Mouse (Mus musculus): ENCODE measurements around the gene Scaf4. TPM values are rescaled to one million over a fixed set of nuclear protein-coding genes. Genes with fewer than 3 reads are reported as not detected.

The Scaf4 gene
- polyA plus RNA-seq, 1 experiment, result 14.1 TPM

DNA sequence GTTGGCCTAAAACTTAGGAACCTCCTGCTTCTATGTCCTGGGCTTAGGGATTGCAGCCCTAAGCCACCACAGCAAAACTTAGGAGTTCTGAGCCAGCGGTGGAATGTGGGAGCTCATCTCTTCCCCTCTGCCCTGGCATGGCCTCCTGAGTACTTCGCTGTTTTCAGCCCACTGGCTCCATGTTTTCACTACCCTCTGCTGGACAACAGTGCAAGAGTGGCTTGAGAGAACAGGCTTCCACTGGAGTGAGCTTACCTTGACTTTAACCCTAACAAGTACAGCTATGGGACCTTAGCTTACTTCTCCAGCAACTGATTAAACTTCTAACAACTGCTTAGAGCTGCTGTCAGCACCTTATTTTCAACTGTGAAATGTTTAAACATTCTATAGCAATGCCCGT lies 49.1 kb downstream of the Scaf4 start:
- H3K4me2 ChIP-seq (ENCODE audit: low read depth), result no peak overlapping the region
- TF ChIP-seq TCF3 (IDR thresholded peaks at IDR 0.05; ENCODE audit: insufficient read length, low read depth), result no peak
- TF ChIP-seq POLR2AphosphoS2 (IDR thresholded peaks at IDR 0.05; ENCODE audit: insufficient read length, low read depth), result peak; percentile 12
- H3K36me3 ChIP-seq (ENCODE audit: control insufficient read depth, insufficient read depth), result peaks cover 13% of the 10 kb centered on the region
- no peak overlapping the region for H3K4me3 ChIP-seq
- H3K79me2 ChIP-seq (ENCODE audit: control insufficient read depth, insufficient read depth), result no peaks in the 10 kb centered on the region
- H3ac ChIP-seq (ENCODE audit: control insufficient read depth, insufficient read length), result no peak overlapping the region
- H3K27me3 ChIP-seq (ENCODE audit: control insufficient read depth, insufficient read depth, insufficient read length), result no peaks in the 10 kb centered on the region

DNA sequence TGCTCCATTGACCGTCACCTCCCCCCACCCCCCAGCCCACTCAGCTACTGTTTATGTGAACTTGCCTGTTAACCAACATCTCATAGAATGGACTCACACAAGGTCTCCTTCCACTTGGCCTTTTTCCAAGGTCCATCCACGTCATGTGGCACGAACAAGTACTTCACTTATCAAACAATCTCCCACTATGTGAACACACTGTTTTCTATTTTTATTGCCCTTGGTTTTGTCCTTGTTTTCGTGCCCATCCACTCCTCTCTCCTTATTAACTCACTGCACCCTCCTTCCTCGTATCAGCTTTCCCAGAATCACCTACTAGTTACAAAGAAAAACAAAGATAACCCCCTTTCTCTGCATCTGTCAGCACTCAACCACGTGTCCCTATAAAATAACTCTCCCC lies 49.7 kb downstream of the Scaf4 start:
- TF ChIP-seq MYOG (IDR thresholded peaks at IDR 0.05; ENCODE audit: control insufficient read depth in 1 of 3, insufficient read depth in 1 of 3, insufficient read length in 2 of 3, low read depth in 2 of 3) (no peak), MAX (IDR thresholded peaks at IDR 0.05; ENCODE audit: low read depth) (no peak), USF1 (IDR thresholded peaks at IDR 0.05; ENCODE audit: low read depth) (no peak), POLR2A (IDR thresholded peaks at IDR 0.05; ENCODE audit: insufficient read length, low read depth) (no peak), TCF3 (IDR thresholded peaks at IDR 0.05; ENCODE audit: insufficient read length, low read depth) (no peak), POLR2AphosphoS2 (IDR thresholded peaks at IDR 0.05; ENCODE audit: insufficient read length, low read depth) (no peak), MYOD1 (IDR thresholded peaks at IDR 0.05; ENCODE audit: control insufficient read depth in 1 of 3, insufficient read length in 2 of 3, low read depth in 2 of 3) (no peak), CEBPB (IDR thresholded peaks at IDR 0.05; ENCODE audit: insufficient read depth, poor library complexity, severe bottlenecking) (no peak), E2F4 (IDR thresholded peaks at IDR 0.05; ENCODE audit: insufficient read depth) (no peak), TCF12 (IDR thresholded peaks at IDR 0.05; ENCODE audit: insufficient read depth, poor library complexity, severe bottlenecking) (no peak), REST (IDR thresholded peaks at IDR 0.05; ENCODE audit: insufficient read depth, insufficient read length) (no peak), SRF (IDR thresholded peaks at IDR 0.05; ENCODE audit: control insufficient read depth, insufficient read length, low read depth) (no peak)
- Histone ChIP-seq H3K36me3 (ENCODE audit: control insufficient read depth, insufficient read depth) (peaks cover 13% of the 10 kb centered on the region), H3K4me2 (ENCODE audit: low read depth) (no peak overlapping the region), H3ac (ENCODE audit: control insufficient read depth, insufficient read length) (no peak overlapping the region), H3K79me2 (ENCODE audit: control insufficient read depth, insufficient read depth) (no peaks in the 10 kb centered on the region), H3K27me3 (ENCODE audit: control insufficient read depth, insufficient read depth, insufficient read length) (no peaks in the 10 kb centered on the region), H3K4me3 (no peak overlapping the region)

DNA sequence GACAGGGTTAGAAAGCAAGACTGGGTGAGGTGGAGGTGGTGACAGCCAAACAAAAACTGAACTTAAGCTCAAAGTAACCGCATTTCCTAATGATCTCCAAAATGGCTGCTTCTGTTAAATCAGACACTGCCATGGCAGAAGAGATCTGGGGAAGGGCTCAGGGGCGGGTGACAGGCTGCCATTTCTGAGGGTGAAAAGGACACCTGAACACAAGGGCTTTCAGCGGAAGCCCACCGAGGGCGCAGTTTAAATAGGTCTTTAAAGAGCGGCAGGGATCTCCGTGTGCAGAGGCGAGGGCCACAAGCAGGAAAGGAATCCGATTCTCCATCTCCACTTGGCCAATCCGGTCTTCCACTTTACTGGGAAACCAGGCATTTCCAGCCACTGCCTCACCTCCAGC lies 50.6 kb downstream of the Scaf4 start:
- H3K4me2 ChIP-seq (ENCODE audit: low read depth), result no peak overlapping the region
- H3K79me2 ChIP-seq (ENCODE audit: control insufficient read depth, insufficient read depth), result no peaks in the 10 kb centered on the region
- H3K4me3 ChIP-seq, result no peak overlapping the region
- no peak overlapping the region for H3ac ChIP-seq (ENCODE audit: control insufficient read depth, insufficient read length)
- H3K27me3 ChIP-seq (ENCODE audit: control insufficient read depth, insufficient read depth, insufficient read length), result no peaks in the 10 kb centered on the region
- H3K36me3 ChIP-seq (ENCODE audit: control insufficient read depth, insufficient read depth), result peaks cover 8% of the 10 kb centered on the region
- TF ChIP-seq MAX (IDR thresholded peaks at IDR 0.05; ENCODE audit: low read depth) (no peak), MYOG (IDR thresholded peaks at IDR 0.05; ENCODE audit: control insufficient read depth in 1 of 3, insufficient read depth in 1 of 3, insufficient read length in 2 of 3, low read depth in 2 of 3) (no peak), CEBPB (IDR thresholded peaks at IDR 0.05; ENCODE audit: insufficient read depth, poor library complexity, severe bottlenecking) (no peak), POLR2A (IDR thresholded peaks at IDR 0.05; ENCODE audit: insufficient read length, low read depth) (no peak), USF1 (IDR thresholded peaks at IDR 0.05; ENCODE audit: low read depth) (no peak), TCF12 (IDR thresholded peaks at IDR 0.05; ENCODE audit: insufficient read depth, poor library complexity, severe bottlenecking) (no peak), SRF (IDR thresholded peaks at IDR 0.05; ENCODE audit: control insufficient read depth, insufficient read length, low read depth) (no peak), MYOD1 (IDR thresholded peaks at IDR 0.05; ENCODE audit: control insufficient read depth in 1 of 3, insufficient read length in 2 of 3, low read depth in 2 of 3) (no peak), REST (IDR thresholded peaks at IDR 0.05; ENCODE audit: insufficient read depth, insufficient read length) (no peak), TCF3 (IDR thresholded peaks at IDR 0.05; ENCODE audit: insufficient read length, low read depth) (no peak), POLR2AphosphoS2 (IDR thresholded peaks at IDR 0.05; ENCODE audit: insufficient read length, low read depth) (no peak), E2F4 (IDR thresholded peaks at IDR 0.05; ENCODE audit: insufficient read depth) (no peak)

DNA sequence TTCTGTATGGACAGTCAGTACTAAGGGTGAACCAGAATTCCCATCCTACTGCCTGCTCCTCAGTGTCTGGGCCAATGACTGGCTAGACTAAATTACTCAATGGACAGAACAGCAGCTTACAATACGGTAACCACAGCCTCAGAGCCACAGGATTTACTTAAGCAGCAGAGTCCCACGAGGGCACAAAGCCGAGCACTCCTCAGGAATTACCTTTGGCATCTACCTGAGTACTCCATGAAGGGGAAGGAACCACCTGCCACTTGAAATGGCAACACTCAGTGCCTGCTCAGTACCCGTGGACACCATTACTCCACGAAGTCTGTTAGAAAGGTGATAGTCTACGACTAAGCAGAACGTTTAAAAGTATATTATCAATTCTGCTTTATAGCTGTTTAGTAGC lies 53.0 kb downstream of the Scaf4 start:
- no peaks in the 10 kb centered on the region for H3K27me3 ChIP-seq (ENCODE audit: control insufficient read depth, insufficient read depth, insufficient read length)
- H3ac ChIP-seq (ENCODE audit: control insufficient read depth, insufficient read length), result no peak overlapping the region
- H3K4me2 ChIP-seq (ENCODE audit: low read depth), result no peak overlapping the region
- no peaks in the 10 kb centered on the region for H3K79me2 ChIP-seq (ENCODE audit: control insufficient read depth, insufficient read depth)
- TF ChIP-seq USF1 (IDR thresholded peaks at IDR 0.05; ENCODE audit: low read depth) (no peak), TCF12 (IDR thresholded peaks at IDR 0.05; ENCODE audit: insufficient read depth, poor library complexity, severe bottlenecking) (no peak), TCF3 (IDR thresholded peaks at IDR 0.05; ENCODE audit: insufficient read length, low read depth) (no peak), MAX (IDR thresholded peaks at IDR 0.05; ENCODE audit: low read depth) (no peak), POLR2AphosphoS2 (IDR thresholded peaks at IDR 0.05; ENCODE audit: insufficient read length, low read depth) (no peak)
- H3K4me3 ChIP-seq, result no peak overlapping the region
- peaks cover 12% of the 10 kb centered on the region for H3K36me3 ChIP-seq (ENCODE audit: control insufficient read depth, insufficient read depth)

DNA sequence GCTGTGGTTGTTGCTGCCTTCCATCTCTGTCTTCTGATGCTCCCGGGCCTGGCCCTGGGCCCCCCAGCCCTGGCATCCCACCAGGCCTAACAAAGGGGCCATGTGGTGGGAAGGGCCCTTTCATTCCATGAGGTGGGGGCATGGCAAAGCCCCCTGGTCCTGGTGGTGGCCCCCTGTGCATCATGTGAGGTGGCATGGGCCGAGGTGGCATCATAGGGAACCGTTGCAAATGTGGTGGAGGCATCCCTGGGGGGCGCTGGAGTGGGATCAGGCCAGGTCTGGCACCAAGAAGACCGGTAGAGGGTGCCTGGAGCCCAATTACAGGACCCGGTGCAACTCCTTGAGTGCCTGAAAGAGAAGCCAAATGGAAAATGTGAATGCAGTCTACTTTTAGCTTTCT lies 54.4 kb downstream of the Scaf4 start:
- Histone ChIP-seq H3K27me3 (ENCODE audit: control insufficient read depth, insufficient read depth, insufficient read length) (no peaks in the 10 kb centered on the region), H3K36me3 (ENCODE audit: control insufficient read depth, insufficient read depth) (peaks cover 22% of the 10 kb centered on the region), H3K4me2 (ENCODE audit: low read depth) (no peak overlapping the region), H3ac (ENCODE audit: control insufficient read depth, insufficient read length) (no peak overlapping the region), H3K79me2 (ENCODE audit: control insufficient read depth, insufficient read depth) (no peaks in the 10 kb centered on the region), H3K4me3 (no peak overlapping the region)
- TF ChIP-seq POLR2A (IDR thresholded peaks at IDR 0.05; ENCODE audit: insufficient read length, low read depth) (no peak), TCF3 (IDR thresholded peaks at IDR 0.05; ENCODE audit: insufficient read length, low read depth) (no peak), CEBPB (IDR thresholded peaks at IDR 0.05; ENCODE audit: insufficient read depth, poor library complexity, severe bottlenecking) (no peak), MYOG (IDR thresholded peaks at IDR 0.05; ENCODE audit: control insufficient read depth in 1 of 3, insufficient read depth in 1 of 3, insufficient read length in 2 of 3, low read depth in 2 of 3) (no peak), E2F4 (IDR thresholded peaks at IDR 0.05; ENCODE audit: insufficient read depth) (no peak), SRF (IDR thresholded peaks at IDR 0.05; ENCODE audit: control insufficient read depth, insufficient read length, low read depth) (no peak)

Data from myocyte (in vitro differentiated cells).